Mouse (Mus musculus) embryonic facial prominence, embryonic 11.5 days (tissue): ENCODE measurements around the gene Ttc3. TPM values are rescaled to one million over a fixed set of nuclear protein-coding genes. Genes with fewer than 3 reads are reported as not detected.

Source experiments
- ATAC-seq: fragments of 200-750 bp; cut with Nextera tagmentation; replicated peaks from 2 replicates; pipeline ENCODE4 v1.8.0; 2017; ENCODE audit warnings: low read depth; ENCODE audit not compliant: insufficient number of reproducible peaks, low FRiP score, low TSS enrichment
- DNase-seq: peaks from one replicate; pipeline ENCODE4 v3.0.0-alpha.2; 2015; ENCODE audit warnings: low spot score
- H3K27ac ChIP-seq: fragments of 300-500 bp; sonication (generic); replicated peaks from 2 replicates; pipeline ENCODE4 v1.5.1; 2014; ENCODE audit warnings: mild to moderate bottlenecking, low read depth, low read length, control low read depth
- H3K27me3 ChIP-seq: fragments of 300-500 bp; sonication (generic); 2 replicates; pipeline ENCODE4 v1.6.1; 2014; ENCODE audit warnings: mild to moderate bottlenecking, low read length, moderate library complexity, mixed read lengths; ENCODE audit not compliant: control insufficient read depth, insufficient read depth
- H3K36me3 ChIP-seq: fragments of 300-500 bp; sonication (generic); replicated peaks from 2 replicates; pipeline ENCODE4 v1.6.1; 2014; ENCODE audit warnings: low read depth, mild to moderate bottlenecking, low read length, moderate library complexity, mixed read lengths; ENCODE audit not compliant: control insufficient read depth, insufficient read depth
- H3K4me1 ChIP-seq: fragments of 300-500 bp; sonication (generic); 2 replicates; pipeline ENCODE4 v1.6.1; 2014; ENCODE audit warnings: low read length, mixed read lengths; ENCODE audit not compliant: control insufficient read depth, insufficient read depth
- H3K4me2 ChIP-seq: fragments of 300-500 bp; sonication (generic); 2 replicates; pipeline ENCODE4 v1.6.1; 2014; ENCODE audit warnings: low read depth, mild to moderate bottlenecking, control low read depth, low read length, moderate library complexity
- H3K4me3 ChIP-seq: fragments of 300-500 bp; sonication (generic); 2 replicates; pipeline ENCODE4 v1.5.1; 2014; ENCODE audit warnings: low read depth, low read length, control low read depth
- H3K9ac ChIP-seq: fragments of 300-500 bp; sonication (generic); replicated peaks from 2 replicates; pipeline ENCODE4 v1.6.1; 2014; ENCODE audit warnings: mild to moderate bottlenecking, control low read depth, low read length
- H3K9me3 ChIP-seq: fragments of 300-500 bp; sonication (generic); replicated peaks from 2 replicates; pipeline ENCODE4 v1.6.1; 2016; ENCODE audit warnings: mild to moderate bottlenecking, low read length, inconsistent platforms, mixed read lengths; ENCODE audit not compliant: control insufficient read depth
- WGBS: fragments of 180-500 bp; shearing (Covaris S2); extraction: QIAGEN DNeasy Blood & Tissue Kit; methylation state at CpG from one replicate; pipeline ENCODE4 v1.1.7; 2014; 5-methylcytosine and 5-hydroxymethylcytosine counted together
- polyA plus RNA-seq: library from polyadenylated mRNA; unstranded; fragments of >200 nt; fragmentation: Nextera tagmentation; extraction: Ambion mirVana; gene quantifications from 2 replicates; pipeline ENCODE4 v1.2.1, GENCODE M21; 2014

Ttc3 gene
- polyA plus RNA-seq = 407 and 435 TPM in 2 replicates

DNA sequence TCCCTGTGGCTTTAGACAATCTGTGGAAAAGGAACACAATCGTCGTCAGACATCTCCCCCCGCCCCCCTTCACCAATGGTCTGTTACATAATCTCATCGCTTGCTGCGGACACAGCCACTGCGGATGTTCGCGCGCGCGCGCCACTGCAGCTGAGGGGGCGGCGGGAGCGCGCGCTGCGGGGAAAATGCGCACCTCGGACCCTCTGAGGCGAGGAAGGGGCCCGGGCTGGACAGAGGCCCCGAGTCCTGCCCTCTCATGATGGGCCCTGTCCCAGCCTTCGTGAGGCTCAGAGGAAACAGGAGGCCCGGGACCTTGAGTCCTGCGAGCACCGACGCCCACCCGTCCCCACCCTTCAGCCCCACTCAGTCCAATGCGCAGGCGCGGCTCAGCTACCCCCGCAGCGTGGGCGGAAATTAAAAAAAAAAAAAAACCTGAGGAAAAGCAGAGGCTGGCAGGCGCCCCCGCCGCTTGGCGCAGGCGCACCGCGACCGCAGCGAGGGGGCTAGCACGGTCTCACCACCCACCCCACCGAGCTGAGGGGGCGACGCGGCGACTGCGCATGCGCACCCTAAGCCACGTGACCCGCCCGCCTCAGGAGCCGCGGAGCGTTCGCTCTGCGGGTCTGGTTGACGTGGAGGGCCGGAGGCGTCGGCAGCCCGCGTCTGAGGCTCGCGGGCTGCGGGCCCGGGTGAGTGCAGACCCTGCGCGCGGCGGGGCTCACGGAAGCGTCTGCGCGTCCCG is at the start of gene Ttc3:
Gene Ttc3, plus strand, starts transcription at position 446 of the 742 bp plus-strand sequence.
- no peaks in the 10 kb centered on the region for H3K36me3 ChIP-seq
- 0 out of 2 replicates have a peak, but pooled peaks cover 2% of the 10 kb centered on the region for H3K4me1 ChIP-seq
- peak within 1 kb of the TSS; percentile 95 for H3K4me3 ChIP-seq
- no peaks in the 10 kb centered on the region for H3K9me3 ChIP-seq
- ATAC-seq = peak; percentile 87
- peak; percentile 97 for DNase-seq
- peak within 1 kb of the TSS; percentile 97 for H3K9ac ChIP-seq
- H3K27ac ChIP-seq = peak within 1 kb of the TSS; percentile 96
- 0% methylated on average over 72 of the region's 79 CpGs for WGBS
- no peaks in the 10 kb centered on the region for H3K27me3 ChIP-seq
- peak within 1 kb of the TSS; percentile 57 for H3K4me2 ChIP-seq

DNA sequence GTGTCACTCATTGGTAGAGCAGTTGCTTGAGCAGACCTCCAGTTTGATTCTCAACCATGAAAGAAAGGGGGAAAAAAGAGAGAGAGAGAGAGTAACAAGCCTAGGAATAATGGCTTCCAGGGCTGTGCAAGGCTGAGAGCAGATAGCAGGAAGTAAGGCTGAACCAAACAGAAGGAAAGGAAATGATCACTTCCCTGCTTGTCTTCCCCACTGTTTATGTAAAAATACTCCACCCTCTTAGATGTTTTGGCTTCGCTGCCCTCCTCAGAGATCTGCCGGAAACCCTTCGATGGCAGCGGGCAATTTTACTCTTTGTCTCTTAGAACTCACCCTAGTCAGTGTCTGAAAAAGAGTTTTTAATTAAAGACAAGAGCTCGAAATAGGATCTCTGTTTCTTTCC is 46.7 kb upstream of the Ttc3 start:
- Histone ChIP-seq H3K27me3 (peaks cover 9% of the 10 kb centered on the region), H3K9ac (no peak overlapping the region), H3K36me3 (no peaks in the 10 kb centered on the region), H3K27ac (no peak overlapping the region), H3K4me3 (no peak overlapping the region), H3K4me2 (no peak overlapping the region), H3K4me1 (no peaks in the 10 kb centered on the region), H3K9me3 (no peaks in the 10 kb centered on the region)
- no peak for DNase-seq
- no peak for ATAC-seq
- WGBS = 73% methylated on average over 5 of the region's 5 CpGs

DNA sequence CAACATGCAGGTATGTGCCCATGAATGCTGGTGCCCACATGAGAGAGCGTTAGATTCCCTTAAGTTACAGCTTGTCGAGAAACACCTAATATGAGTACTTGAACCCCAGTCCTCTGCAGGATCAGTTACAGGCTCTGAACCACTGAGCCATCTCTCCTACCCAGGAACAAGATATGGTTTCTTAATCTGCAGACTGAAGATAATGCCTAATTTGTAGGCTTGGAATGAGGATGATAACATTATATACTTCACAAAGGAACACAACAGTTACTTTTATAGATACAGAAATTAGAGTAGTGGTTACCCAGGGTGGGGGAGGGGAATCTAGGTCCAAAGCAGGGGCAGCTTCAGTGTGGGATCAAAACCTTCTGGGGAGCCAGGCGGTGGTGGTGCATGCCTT is 44.4 kb upstream of the Ttc3 start:
- no peak for ATAC-seq
- no peaks in the 10 kb centered on the region for H3K9me3 ChIP-seq
- peaks cover 16% of the 10 kb centered on the region for H3K27me3 ChIP-seq
- H3K4me3 ChIP-seq = no peak overlapping the region
- WGBS = 83% methylated on average over 3 of the region's 3 CpGs
- no peak overlapping the region for H3K27ac ChIP-seq
- H3K4me1 ChIP-seq = no peaks in the 10 kb centered on the region; the same call in 1 of the 2 replicates
- DNase-seq = no peak
- no peak overlapping the region for H3K4me2 ChIP-seq
- no peak overlapping the region for H3K9ac ChIP-seq
- H3K36me3 ChIP-seq = no peaks in the 10 kb centered on the region

DNA sequence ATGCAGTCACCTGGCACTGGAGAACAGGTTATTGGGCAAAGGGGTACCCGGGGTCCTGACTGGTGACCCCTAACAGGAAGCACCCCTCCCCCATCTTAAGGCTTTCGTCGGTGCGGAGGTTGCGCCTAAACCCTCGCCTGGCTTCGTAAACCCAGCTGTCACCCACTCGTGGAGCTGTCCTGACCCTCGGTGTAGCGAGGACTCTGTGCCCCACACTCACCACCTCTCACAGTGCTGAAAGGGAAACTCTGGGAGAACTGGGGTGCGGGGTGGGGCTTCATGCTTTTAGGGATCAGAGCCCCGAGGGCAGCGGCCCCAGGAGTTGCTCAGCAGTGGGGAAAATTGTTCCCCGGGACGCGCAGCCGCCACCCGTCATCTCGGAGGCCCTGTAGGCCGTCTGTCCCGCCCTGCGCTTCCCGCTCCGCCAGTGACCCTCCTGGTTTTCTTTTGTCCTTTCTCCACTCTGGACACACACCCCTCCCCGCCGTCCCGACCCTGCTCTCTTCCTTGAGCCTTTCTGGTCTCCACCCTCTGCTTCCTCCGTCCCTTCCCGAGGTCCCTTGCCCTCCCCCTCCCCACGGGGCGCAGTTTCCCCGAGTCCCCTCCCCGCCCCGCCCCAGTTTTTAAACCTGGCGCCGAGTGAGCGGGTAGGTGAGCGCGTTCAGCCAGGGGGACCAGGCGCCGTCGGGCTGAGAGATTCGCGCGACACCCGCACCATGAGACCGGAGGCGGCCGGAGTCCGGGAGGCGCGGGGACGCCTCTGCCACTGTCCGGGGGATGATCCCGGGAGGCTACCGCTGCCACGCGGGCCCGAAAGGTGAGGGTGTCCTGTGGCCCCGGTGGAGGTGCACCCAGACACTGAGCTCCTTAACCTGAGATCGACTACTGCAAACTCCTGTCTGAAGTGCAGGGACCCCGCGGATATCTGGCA is 42.4 kb upstream of the Ttc3 start, which contains the start of gene Ripply3:
Gene Ripply3, plus strand, starts transcription at position 640 of the 931 bp plus-strand sequence.
- Histone ChIP-seq H3K9me3 (no peaks in the 10 kb centered on the region), H3K4me3 (peak within 1 kb of the TSS; percentile 49), H3K27ac (no peak within 1 kb of the TSS), H3K9ac (peak within 1 kb of the TSS; percentile 60), H3K36me3 (no peaks in the 10 kb centered on the region), H3K4me2 (peak within 1 kb of the TSS; percentile 85), H3K4me1 (no peaks in the 10 kb centered on the region; the same call in 1 of the 2 replicates), H3K27me3 (peaks cover 16% of the 10 kb centered on the region)
- WGBS = under 1% methylated on average over 62 of the region's 63 CpGs
- no peak for ATAC-seq
- peak; percentile 45 for DNase-seq

DNA sequence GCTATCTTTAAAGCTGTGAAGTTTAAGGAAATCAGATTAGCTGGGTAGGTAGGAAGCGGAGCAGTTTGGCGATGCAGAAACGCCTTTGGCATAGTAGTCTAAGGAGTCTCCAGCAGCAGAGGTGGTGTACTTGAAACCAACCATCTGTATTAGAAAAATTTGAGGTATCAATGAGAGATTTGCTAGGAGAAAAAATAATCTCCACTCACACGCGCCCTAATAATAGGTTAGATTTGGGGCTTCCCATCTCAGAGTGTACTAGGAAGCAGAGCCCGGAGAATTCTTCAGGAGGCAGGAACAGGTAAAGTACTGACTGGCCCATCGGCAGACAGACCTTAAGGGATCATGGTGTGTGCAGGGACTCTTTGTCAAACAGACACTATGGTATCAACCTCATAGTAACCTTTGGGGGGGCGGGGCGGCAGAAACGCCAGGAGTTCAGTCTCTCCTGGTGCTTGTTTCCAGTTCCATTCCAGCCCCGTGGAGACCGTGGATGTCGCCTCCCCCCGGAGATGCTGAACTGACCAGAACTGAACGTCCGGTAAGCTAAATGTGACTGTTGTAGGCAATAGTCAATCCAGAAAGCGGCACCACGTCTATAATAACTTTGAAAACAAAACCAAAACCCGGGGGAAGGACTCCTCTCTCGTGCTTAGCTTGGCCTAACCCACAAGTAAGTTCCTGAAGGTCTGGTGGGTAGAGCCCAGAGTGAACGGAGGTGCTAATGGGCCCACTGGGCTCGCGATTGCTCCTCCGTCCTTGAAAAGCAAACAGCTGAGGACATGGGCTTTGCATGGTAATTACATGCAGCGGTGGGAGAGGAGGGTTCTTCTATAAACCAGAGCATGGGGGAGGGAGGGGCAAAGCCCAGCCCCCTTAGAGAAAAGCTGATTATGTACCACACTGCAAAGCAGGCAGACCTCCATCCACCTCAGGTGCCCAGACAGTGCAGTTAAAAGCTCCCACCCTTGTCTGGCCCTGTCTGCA is 41.2 kb upstream of the Ttc3 start:
- no peaks in the 10 kb centered on the region for H3K9me3 ChIP-seq
- H3K4me1 ChIP-seq = no peaks in the 10 kb centered on the region; the same call in 1 of the 2 replicates
- DNase-seq (no peak), ATAC-seq (0 out of 2 replicates have a peak, but pooled peaks have one; percentile 17)
- H3K27ac ChIP-seq = no peak overlapping the region
- peak overlapping the region; percentile 85 for H3K4me2 ChIP-seq
- H3K27me3 ChIP-seq = peaks cover 16% of the 10 kb centered on the region
- H3K9ac ChIP-seq = no peak overlapping the region
- 5% methylated on average over 25 of the region's 25 CpGs for WGBS
- no peaks in the 10 kb centered on the region for H3K36me3 ChIP-seq
- peak overlapping the region; percentile 49 for H3K4me3 ChIP-seq

DNA sequence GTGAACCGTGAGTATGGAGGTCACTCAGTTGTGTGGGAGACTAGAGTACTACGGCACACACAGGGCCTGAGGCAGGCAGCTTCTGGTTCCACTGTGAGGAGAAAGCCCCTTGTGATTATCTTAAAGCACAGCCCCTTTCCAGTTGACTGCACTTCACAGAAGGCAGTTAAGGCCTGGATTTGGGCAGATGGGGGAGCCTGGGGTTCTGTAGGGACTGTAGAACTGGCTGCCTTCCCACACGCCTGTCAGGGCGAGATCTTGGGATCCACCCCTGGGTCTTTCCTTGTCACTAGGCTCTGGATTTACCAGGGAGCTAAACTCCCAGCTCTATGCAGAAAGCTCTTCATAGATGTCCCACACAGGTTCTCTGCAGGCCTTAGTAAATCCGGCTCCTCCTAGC is 40.0 kb upstream of the Ttc3 start:
- H3K36me3 ChIP-seq = no peaks in the 10 kb centered on the region
- H3K4me1 ChIP-seq = no peaks in the 10 kb centered on the region; the same call in 1 of the 2 replicates
- DNase-seq (no peak), ATAC-seq (no peak)
- H3K27me3 ChIP-seq = peaks cover 16% of the 10 kb centered on the region
- no peak overlapping the region for H3K27ac ChIP-seq
- WGBS = 51% methylated on average over 5 of the region's 5 CpGs
- no peak overlapping the region for H3K4me2 ChIP-seq
- no peak overlapping the region for H3K9ac ChIP-seq
- no peak overlapping the region for H3K4me3 ChIP-seq
- H3K9me3 ChIP-seq = no peaks in the 10 kb centered on the region

DNA sequence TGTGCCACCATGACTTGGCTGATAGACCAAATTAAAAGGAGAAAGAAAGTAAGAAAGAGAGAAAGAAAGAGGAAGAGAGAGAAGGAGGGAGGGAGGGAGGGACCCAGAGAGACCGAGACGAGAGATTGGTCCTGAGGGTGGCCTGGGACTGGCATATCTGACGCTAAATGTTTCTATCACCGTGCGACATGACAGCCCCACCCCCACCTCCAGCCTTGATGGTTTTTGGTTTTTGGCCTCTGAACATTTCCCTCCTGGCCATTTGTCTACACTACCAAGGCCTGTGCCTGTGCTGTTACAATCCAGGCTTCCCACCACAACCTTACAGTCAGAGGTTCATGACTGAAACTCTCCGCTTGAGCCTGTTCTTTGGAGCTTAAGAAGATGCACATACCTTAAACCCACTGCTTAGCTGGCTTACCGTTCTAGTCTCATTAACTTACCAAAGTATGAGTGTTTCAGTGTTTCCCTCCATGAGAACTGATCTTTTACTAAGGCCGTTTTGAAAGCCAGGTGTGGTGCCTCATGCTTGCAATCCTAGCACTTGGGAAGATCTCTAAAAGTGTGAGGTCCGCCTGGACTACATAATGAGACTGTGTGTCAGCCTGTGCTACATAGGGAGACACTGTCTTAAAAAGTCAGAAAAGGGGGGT is 39.1 kb upstream of the Ttc3 start:
- Histone ChIP-seq H3K27me3 (peaks cover 16% of the 10 kb centered on the region), H3K9ac (no peak overlapping the region), H3K4me1 (no peaks in the 10 kb centered on the region; the same call in 1 of the 2 replicates), H3K27ac (no peak overlapping the region), H3K4me2 (no peak overlapping the region), H3K36me3 (no peaks in the 10 kb centered on the region), H3K4me3 (no peak overlapping the region), H3K9me3 (no peaks in the 10 kb centered on the region)
- ATAC-seq (no peak), DNase-seq (no peak)
- WGBS = 80% methylated on average over 9 of the region's 9 CpGs
